Mouse (Mus musculus): Measurements from ENCODE around the gene App.

DNA sequence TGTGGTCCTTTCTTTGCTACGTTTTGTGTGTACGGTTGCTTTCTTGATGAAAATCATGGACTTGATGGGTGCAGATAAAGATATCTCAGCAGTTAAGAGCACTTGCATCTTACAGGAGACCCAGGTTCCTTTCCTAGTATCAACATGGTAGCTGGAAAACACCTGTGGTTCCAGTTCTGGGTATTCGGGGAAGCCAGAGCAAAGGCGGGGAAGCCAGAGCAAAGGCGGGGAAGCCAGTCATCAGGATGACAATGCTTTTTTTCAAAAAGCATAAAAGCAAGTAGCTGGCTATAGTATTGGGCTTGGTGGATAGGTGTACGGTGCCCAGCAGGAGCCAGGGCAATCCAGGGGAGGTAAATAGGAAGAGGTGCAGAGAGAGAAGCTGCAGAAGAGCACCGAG lies 65.1 kb downstream of the App start:
- TF ChIP-seq POLR2A (IDR thresholded peaks at IDR 0.05; ENCODE audit: control insufficient read depth, extremely low read depth, insufficient read depth, low read length, poor library complexity) = no peak
- no peak for TF ChIP-seq CTCF (IDR thresholded peaks at IDR 0.05; ENCODE audit: borderline replicate concordance, control insufficient read depth, extremely low read depth, insufficient read depth, low read length, poor library complexity)

Data from thymus, adult 2 months (tissue).